Mouse (Mus musculus) testis, postnatal 14 days (tissue): ENCODE data around the gene Atg13.
"Not testable (repeated sequence)": the region's sequence is repeated elsewhere in the genome, so short reads cannot be mapped to it uniquely, and the experiment has no call there.

ENCODE experiments used
- DNase-seq: peaks from one replicate; pipeline ENCODE4 v3.0.0; 2021; ENCODE audit warnings: low spot score

The Atg13 gene

DNA sequence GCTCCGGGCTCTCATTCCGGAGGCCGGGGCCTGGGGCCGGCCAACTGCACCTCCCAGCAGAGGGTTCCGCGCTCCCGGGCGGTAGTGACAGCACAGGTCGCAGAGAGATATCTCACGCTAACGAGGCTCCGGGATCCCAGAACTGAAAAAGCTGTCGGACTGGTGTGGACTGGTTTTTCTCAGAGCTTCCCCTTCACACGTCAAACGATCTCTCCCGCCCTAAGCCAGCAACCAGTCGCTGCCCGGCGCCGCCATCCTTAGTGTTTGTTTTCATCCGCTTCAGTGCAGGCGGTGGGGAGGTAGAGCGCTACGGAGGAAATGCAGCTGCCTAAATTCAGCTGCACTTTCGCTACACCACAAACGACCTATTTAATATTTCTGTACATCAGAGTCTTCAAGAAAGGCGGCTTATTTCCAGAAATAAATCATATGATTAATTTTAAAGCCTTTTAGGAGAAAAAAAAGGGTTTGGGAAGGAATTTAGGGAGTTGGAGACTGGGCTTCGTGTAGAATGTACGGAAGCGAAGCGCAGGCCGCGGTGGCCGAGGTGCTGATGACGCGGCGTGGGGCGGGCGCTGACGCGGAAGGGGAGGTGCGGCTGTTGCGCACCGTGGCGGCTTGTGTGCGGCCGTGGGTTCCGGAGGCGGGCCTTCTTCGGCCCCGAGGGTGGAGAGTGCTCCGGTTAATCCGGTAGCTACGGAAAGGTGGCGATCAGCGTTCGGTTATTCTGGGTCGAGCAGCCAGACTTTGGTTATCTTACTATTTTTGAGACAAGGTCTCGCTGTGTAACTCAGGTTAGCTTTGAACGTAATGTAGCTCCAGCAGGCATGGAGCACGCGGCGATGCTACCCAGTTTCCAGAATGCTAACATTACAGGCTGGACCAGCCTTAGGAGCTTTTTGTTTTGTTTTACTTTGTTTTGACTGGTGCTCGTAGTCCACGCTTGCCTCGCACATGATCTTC, at the start of gene Atg13, which contains the start of gene Harbi1:
TSS of gene Atg13 (minus strand) at position 305 of the 963 bp plus-strand sequence.
TSS of gene Harbi1 (plus strand) at position 581 of the 963 bp plus-strand sequence.
- peak; percentile 91 for DNase-seq

DNA sequence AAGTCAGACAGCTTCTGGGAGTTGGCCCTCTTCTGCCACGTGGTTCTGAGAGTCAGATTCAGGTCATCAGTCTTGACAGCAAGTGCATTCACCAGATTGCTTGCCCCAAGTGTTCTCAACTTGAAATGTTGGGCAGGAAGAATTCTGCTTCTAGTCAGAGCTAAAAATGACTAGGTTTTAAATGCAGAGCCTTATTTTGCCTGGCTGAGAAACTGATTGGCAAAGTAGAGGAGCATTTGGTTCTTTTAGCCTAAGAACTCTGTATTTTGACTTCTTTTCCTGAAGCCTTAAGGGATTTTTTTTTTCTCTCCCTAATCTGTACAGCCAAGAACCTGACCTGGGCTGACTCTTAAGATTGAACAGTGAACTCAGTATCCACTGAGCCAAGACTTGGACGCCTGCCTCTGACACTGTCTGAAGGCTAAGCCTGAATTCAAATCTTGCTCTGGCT, 39.5 kb upstream of the Atg13 start:
- DNase-seq = no peak

DNA sequence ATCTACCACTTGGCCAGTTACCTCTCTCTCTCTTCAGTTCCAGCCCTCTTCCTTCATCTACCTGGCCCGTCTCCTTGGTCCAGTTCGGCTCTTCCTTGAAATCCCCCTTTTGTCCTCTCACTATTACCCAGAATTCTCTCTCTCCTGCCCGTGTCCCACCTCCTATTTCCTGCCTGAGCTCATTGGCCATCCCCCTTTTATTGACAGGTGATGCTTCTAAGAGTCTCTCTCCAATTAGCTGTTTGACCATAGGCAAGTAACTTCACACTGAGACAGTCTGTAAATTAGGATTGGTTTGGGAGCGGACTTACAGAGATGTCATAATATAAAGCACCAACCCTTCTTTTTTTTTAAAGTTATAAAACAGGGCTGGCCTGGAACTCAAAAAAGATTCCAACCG, 34.3 kb upstream of the Atg13 start:
- no peak for DNase-seq

- DNase-seq = no peak
Measured at GRCm38 (mm10) chr2:91739586-91739985, 29.2 kb upstream of the Atg13 start.

DNA sequence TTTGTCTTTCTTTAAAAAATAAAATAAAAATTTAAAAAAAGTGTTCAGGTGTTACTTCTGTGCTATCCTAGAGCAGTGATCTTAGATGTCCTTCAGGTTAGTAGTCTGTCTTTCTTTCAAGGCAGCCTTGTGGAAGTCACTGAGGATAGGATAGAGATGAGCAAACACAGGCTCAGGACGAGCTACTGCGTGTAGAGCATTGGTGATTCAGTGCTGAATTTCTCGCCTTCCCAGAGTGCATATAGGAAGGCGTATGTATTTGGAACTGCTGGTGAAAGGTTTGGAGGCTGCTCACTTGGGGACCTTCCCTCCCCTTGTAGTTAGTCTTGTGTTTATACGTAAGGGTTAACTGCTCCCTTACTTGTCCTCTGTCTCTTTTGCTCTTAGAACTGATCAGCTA, 24.8 kb upstream of the Atg13 start:
- no peak for DNase-seq

DNA sequence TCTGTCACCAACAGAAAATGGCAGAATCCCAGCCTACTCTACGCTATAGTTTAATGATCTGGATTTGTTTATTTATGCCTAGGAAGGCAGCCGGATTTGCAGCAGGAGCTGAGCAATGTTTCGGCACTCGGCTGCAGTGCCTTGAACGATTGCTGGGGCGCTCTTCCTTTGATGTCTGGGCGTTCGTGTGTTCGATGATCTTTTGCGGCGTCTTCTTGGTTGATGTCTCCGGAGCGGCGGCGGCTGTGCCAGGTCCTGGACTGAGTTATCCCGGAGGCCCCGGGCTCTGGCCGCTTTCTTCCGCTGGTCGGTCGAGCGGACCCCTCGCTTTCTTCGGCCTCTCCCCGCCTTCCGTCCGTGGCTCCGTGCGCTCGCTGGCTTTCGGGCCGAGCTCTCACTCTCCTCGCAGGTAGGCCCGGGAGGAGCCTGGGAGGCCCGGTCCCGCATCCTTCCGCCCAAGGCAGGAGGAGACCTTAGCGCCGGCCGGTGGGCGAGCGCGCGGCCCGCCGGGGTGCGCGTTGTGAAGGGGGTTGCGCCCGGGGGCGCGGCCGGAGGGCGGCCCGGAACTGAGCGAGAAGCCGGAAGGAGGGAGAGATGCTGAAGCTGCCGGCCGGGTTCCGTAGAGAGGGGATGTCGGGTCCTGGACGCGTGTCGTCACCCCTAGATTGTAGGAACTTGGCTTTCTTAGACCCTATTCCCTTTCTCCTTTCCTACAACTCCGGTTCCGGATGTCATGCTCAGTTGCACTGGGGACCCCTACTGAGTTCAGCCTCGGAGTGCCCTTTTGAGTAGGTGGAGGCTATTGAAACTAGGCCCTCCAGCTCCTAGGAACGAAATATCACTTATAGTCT, 19.8 kb upstream of the Atg13 start, which contains the start of gene Ambra1:
TSS of gene Ambra1 (plus strand) at position 164 of the 851 bp plus-strand sequence.
- DNase-seq = peak; percentile 89

- no peak for DNase-seq
Measured at GRCm38 (mm10) chr2:91729571-91729970, 19.2 kb upstream of the Atg13 start.

DNA sequence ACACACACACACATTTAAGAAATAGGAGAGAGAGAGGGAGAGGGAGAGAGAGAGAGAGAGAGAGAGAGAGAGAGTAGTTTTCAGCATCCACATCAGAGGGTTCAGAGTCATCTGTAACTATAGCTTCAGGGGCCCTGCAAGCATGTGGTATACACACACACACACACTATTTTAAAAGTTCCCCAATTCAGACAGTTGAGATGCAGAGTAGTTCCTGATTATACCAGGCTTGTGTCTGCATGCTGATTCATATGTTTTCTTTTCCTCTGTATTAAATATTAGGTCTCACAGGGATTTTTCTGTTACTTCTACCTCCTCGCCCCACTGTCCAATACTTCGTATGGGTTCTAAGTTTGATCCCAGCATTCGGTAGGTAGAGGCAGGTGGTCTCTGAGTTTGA, 16.6 kb upstream of the Atg13 start:
- DNase-seq = no peak

GRCm38 (mm10) chr2:91725476-91725875, 15.1 kb upstream of the Atg13 start:
- DNase-seq = not testable (repeated sequence)

GRCm38 (mm10) chr2:91724716-91725115, 14.3 kb upstream of the Atg13 start:
- no peak for DNase-seq

GRCm38 (mm10) chr2:91723951-91724350, 13.6 kb upstream of the Atg13 start:
- DNase-seq = no peak

GRCm38 (mm10) chr2:91723382-91723781, 13.0 kb upstream of the Atg13 start:
- DNase-seq = no peak

- no peak for DNase-seq
Measured at GRCm38 (mm10) chr2:91718276-91718675, 7.9 kb upstream of the Atg13 start.

DNA sequence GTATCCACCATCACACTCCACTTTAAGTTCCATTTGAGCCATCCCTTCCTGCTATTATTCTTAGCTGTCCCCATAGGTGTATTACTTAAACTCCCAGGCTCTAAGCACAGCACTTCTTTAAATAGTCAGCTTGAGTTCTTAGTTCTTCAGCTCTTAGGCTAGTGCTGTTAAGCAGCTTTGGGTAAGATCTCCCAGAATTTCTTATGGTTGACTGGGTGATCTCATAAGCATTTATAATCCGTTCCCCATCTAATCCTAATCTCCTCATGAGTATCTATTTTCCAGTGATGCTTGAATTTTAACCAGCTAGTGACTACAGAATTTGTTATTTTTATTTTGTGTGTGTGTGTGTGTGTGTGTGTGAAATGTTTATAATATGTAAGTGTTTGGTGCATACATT, 4.5 kb upstream of the Atg13 start:
- no peak for DNase-seq

DNA sequence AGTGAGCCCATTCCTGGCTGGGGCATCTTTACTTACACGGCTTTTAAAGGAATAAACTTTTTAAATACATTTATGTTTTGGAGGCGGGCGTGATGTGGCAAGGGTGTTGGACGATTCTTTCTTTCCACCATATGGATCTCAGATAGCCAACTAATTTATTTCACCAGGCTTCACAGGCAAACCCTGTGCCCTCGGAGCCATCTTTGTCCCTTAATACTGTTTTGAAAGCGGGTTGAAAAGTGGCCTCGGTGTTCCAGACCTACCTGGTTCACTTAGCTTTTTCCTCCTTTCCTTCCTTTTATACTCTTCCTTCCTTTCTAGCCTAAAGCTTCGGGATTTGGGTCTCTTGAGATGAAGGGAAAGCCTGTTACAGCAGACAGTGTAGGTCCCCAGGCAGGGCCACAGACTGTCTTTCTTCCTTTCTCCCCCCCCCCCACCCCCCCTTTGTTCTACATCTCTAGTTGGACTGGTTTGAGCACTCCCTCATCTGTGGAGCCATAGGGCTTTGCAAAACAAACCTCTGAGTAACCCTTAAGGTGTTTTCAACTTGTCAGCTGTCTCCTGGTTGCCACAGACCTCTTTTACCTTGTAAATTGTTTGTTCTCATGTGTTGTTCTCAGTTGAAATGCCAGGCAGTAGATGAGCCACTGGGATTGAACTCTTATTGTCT, 1.0 kb upstream of the Atg13 start:
- no peak for DNase-seq

- no peak for DNase-seq
Measured at GRCm38 (mm10) chr2:91708361-91708760, 2.0 kb downstream of the Atg13 start.

- DNase-seq = no peak
Measured at GRCm38 (mm10) chr2:91706456-91706855, 3.9 kb downstream of the Atg13 start.

GRCm38 (mm10) chr2:91705736-91706135, 4.6 kb downstream of the Atg13 start:
- no peak for DNase-seq

- no peak for DNase-seq
Measured at GRCm38 (mm10) chr2:91701366-91701765, 9.0 kb downstream of the Atg13 start.

GRCm38 (mm10) chr2:91699225-91699624, 11.2 kb downstream of the Atg13 start:
- DNase-seq = no peak

DNA sequence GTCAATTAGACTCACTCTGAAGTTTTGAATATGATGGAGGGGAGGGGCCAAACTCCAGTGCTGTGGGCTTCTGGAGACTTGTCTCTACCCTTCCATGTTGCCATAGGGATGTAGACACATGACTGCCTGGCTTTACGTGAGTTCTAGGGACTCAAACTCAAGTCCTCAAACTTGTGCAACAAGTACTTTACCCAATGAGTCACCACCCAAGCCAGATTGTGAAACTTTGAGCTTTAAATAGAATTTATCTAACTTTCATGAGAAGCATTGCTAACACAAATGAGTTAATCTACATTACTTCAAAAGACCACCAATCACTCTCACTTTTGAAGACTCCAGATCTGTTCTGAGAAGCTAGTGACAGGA, 14.2 kb downstream of the Atg13 start:
- DNase-seq = no peak
